Mouse (Mus musculus) liver, postnatal 0 days (tissue): ENCODE results near the gene Acsl1.

Experiments
- CTCF ChIP-seq: sonication (generic); IDR thresholded peaks from 2 replicates; pipeline ENCODE4 v1.5.1; 2016; ENCODE audit warnings: antibody characterized with exemption, low read depth
- EP300 ChIP-seq: IDR thresholded peaks from 2 replicates; pipeline ENCODE4 v1.6.1; 2016; ENCODE audit warnings: antibody characterized with exemption, low read depth, mild to moderate bottlenecking

GRCm38 (mm10) chr8:46529508-46529907 is 58.7 kb downstream of the Acsl1 start:
- TF ChIP-seq CTCF, result no peak
- no peak for TF ChIP-seq EP300
